ENCODE assay signal across 9 mouse cellular contexts in genomic region chr11:70465824-70466223, GRCm38 (mm10). TPM values are rescaled to one million over a fixed set of nuclear protein-coding genes. Genes with fewer than 3 reads are reported as not detected.
DNase-seq lines count a peak whose midpoint lies in the region; ATAC-seq and TF ChIP-seq lines count a peak whose summit lies in the region.
"Had no signal": no experiment of that assay in that cellular context is flagged by ENCODE, and none has a peak within 500 bp of the region (broad histone marks: within the 10 kb centered on the region; RNA-seq: fewer than 3 reads in every experiment).

No protein-coding gene starts in this region.

- peaks cover 65% of the 10 kb centered on the region for H3K27me3 ChIP-seq in limb, embryonic 10.5 days (ENCODE audit: low read depth, poor library complexity, severe bottlenecking)
- H3K27me3 ChIP-seq in midbrain, postnatal 0 days (ENCODE audit: insufficient read depth, low read length): peaks cover 11% of the 10 kb centered on the region; the same call in 1 of the 2 replicates

- 0 out of 2 replicates have a peak overlapping the region, but pooled peaks have one; percentile 15 for H3K4me3 ChIP-seq in brown adipose tissue, adult 24 weeks (ENCODE audit: insufficient read depth, low read depth, low read length)
- peak overlapping the region; percentile 35 for H3K4me3 ChIP-seq in limb, embryonic 10.5 days
- peak overlapping the region; percentile 2; the same call in 1 of the 2 replicates for H3K4me3 ChIP-seq in midbrain, postnatal 0 days (ENCODE audit: low read depth, low read length)

- 18% methylated on average over 23 of the region's 23 CpGs for WGBS in limb, embryonic 10.5 days
- WGBS in midbrain, postnatal 0 days: 17% methylated on average over 23 of the region's 23 CpGs

- no peaks in the 10 kb centered on the region for H3K36me3 ChIP-seq in limb, embryonic 10.5 days
- no peaks in the 10 kb centered on the region for H3K36me3 ChIP-seq in midbrain, postnatal 0 days (ENCODE audit: insufficient read depth, low read length)

- TF ChIP-seq CTCF in midbrain, postnatal 0 days (IDR thresholded peaks at IDR 0.05): no peak

- H3K4me1 ChIP-seq in brown adipose tissue, adult 24 weeks (ENCODE audit: control insufficient read depth, insufficient read depth, insufficient read length, low read length): no peaks in the 10 kb centered on the region
- H3K4me1 ChIP-seq in limb, embryonic 10.5 days: peaks cover 12% of the 10 kb centered on the region
- H3K4me1 ChIP-seq in midbrain, postnatal 0 days (ENCODE audit: insufficient read depth, low read length): no peaks in the 10 kb centered on the region

- H3K9ac ChIP-seq in midbrain, postnatal 0 days (replicated peaks; ENCODE audit: low read length, poor library complexity, severe bottlenecking): peak overlapping the region; percentile 33

- H3K4me2 ChIP-seq in midbrain, postnatal 0 days (ENCODE audit: low read depth, low read length, poor library complexity, severe bottlenecking): peak overlapping the region; percentile 41

- no peak overlapping the region for H3K27ac ChIP-seq in brown adipose tissue, adult 24 weeks (replicated peaks; ENCODE audit: low read depth, low read length)
- peak overlapping the region; percentile 53; the same call in 1 of the 2 replicates for H3K27ac ChIP-seq in limb, embryonic 10.5 days
- H3K27ac ChIP-seq in midbrain, postnatal 0 days (ENCODE audit: low read depth, low read length): no peak overlapping the region

- no peak for ATAC-seq in midbrain, postnatal 0 days (ENCODE audit: low FRiP score)

- H3K9me3 ChIP-seq in limb, embryonic 10.5 days (replicated peaks): no peaks in the 10 kb centered on the region
- no peaks in the 10 kb centered on the region for H3K9me3 ChIP-seq in midbrain, postnatal 0 days (ENCODE audit: low read length)

- peak; percentile 29 for DNase-seq in gastrocnemius, postnatal 14 days
- no peak for DNase-seq in gastrocnemius, postnatal 25 days
- DNase-seq in heart, postnatal 10 days: peak; percentile 44 to 46
- DNase-seq in limb, embryonic 10.5 days (ENCODE audit: low spot score): peak; percentile 48
- no peak for DNase-seq in midbrain, postnatal 0 days (ENCODE audit: low spot score)
- DNase-seq in T-cell, adult 2 months (ENCODE audit: low spot score): no peak
- DNase-seq in urinary bladder, adult 2 months (ENCODE audit: low spot score): no peak

- intact Hi-C loops in gastrocnemius, postnatal 14 days (cut with DNase I; ENCODE audit: low total_unique reads): no loop called here
- intact Hi-C loops in heart, postnatal 10 days (cut with DNase I): no loop called here

RNA-seq across cellular contexts. Expression of gene Cxcl16, which starts 6.0 kb away (rescaled TPM):
- 1 to 10 TPM; 2.6 to 3.1 TPM for total RNA-seq in gastrocnemius, postnatal 14 days (2021)
- 1 to 10 TPM; 1.3 to 2.0 TPM for total RNA-seq in gastrocnemius, postnatal 25 days (2021)
- polyA plus RNA-seq in brown adipose tissue, adult 24 weeks (2012; ENCODE audit: insufficient read depth, insufficient read length, missing spikeins): 5.0 TPM in 2 replicates
- 1 to 10 TPM; 7.2 to 7.7 TPM for total RNA-seq in heart, postnatal 10 days (2021)
- polyA plus RNA-seq in limb, embryonic 10.5 days (2016; fragmentation: Nextera tagmentation; extraction: Ambion mirVana): 0.49 TPM in 2 replicates
- total RNA-seq in midbrain, postnatal 0 days (2014; rRNA removed): 1.2 and 1.9 TPM in 2 replicates
- 3.1 and 3.2 TPM in 2 replicates for polyA plus RNA-seq in midbrain, postnatal 0 days (2015; fragmentation: Nextera tagmentation; extraction: Ambion mirVana)
- polyA plus RNA-seq in urinary bladder, adult 2 months (2012; rRNA removed): 28.9 and 29.2 TPM in 2 replicates
- total RNA-seq: MEL had no signal

RNA-seq across cellular contexts. Expression of gene Zmynd15, which starts 6.6 kb away (rescaled TPM):
- under 1 TPM; 0.31 to 0.84 TPM for total RNA-seq in gastrocnemius, postnatal 14 days (2021)
- under 1 TPM; 0.38 to 0.97 TPM for total RNA-seq in gastrocnemius, postnatal 25 days (2021)
- 0.42 TPM in 1 of 2 replicates, not detected in the other for polyA plus RNA-seq in brown adipose tissue, adult 24 weeks (2012; ENCODE audit: insufficient read depth, insufficient read length, missing spikeins)
- total RNA-seq in heart, postnatal 10 days (2021): 1 to 10 TPM; 1.4 to 2.1 TPM
- polyA plus RNA-seq in limb, embryonic 10.5 days (2016; fragmentation: Nextera tagmentation; extraction: Ambion mirVana): 0.09 TPM in 1 of 2 replicates, not detected in the other
- total RNA-seq in midbrain, postnatal 0 days (2014; rRNA removed): 0.44 and 0.71 TPM in 2 replicates
- polyA plus RNA-seq in midbrain, postnatal 0 days (2015; fragmentation: Nextera tagmentation; extraction: Ambion mirVana): 0.47 and 0.70 TPM in 2 replicates
- polyA plus RNA-seq in urinary bladder, adult 2 months (2012; rRNA removed): 3.9 and 4.4 TPM in 2 replicates
- total RNA-seq: MEL had no signal

RNA-seq across cellular contexts. Expression of gene Med11, which starts 14.1 kb away (rescaled TPM):
- 1 to 10 TPM; 6.2 to 6.5 TPM for total RNA-seq in gastrocnemius, postnatal 14 days (2021)
- total RNA-seq in gastrocnemius, postnatal 25 days (2021): 1 to 10 TPM; 5.6 to 6.2 TPM
- polyA plus RNA-seq in brown adipose tissue, adult 24 weeks (2012; ENCODE audit: insufficient read depth, insufficient read length, missing spikeins): 15.0 and 16.7 TPM in 2 replicates
- total RNA-seq in heart, postnatal 10 days (2021): 10 to 100 TPM in 1 of 2 experiments, 1 to 10 TPM in 1; 8.2 to 13.4 TPM
- 48.4 and 51.5 TPM in 2 replicates for polyA plus RNA-seq in limb, embryonic 10.5 days (2016; fragmentation: Nextera tagmentation; extraction: Ambion mirVana)
- total RNA-seq in midbrain, postnatal 0 days (2014; rRNA removed): 23.7 and 30.1 TPM in 2 replicates
- 28.2 and 36.8 TPM in 2 replicates for polyA plus RNA-seq in midbrain, postnatal 0 days (2015; fragmentation: Nextera tagmentation; extraction: Ambion mirVana)
- 20.1 and 20.8 TPM in 2 replicates for polyA plus RNA-seq in urinary bladder, adult 2 months (2012; rRNA removed)

RNA-seq across cellular contexts. Expression of gene Arrb2, which starts 33.4 kb away (rescaled TPM):
- 1 to 10 TPM; 8.3 to 9.7 TPM for total RNA-seq in gastrocnemius, postnatal 14 days (2021)
- total RNA-seq in gastrocnemius, postnatal 25 days (2021): 1 to 10 TPM; 7.5 to 9.0 TPM
- polyA plus RNA-seq in brown adipose tissue, adult 24 weeks (2012; ENCODE audit: insufficient read depth, insufficient read length, missing spikeins): 8.2 and 13.4 TPM in 2 replicates
- 10 to 100 TPM; 13.0 to 15.1 TPM for total RNA-seq in heart, postnatal 10 days (2021)
- 24.6 and 25.5 TPM in 2 replicates for polyA plus RNA-seq in limb, embryonic 10.5 days (2016; fragmentation: Nextera tagmentation; extraction: Ambion mirVana)
- 99.9 and 119 TPM in 2 replicates for total RNA-seq in midbrain, postnatal 0 days (2014; rRNA removed)
- polyA plus RNA-seq in midbrain, postnatal 0 days (2015; fragmentation: Nextera tagmentation; extraction: Ambion mirVana): 55.0 and 55.6 TPM in 2 replicates
- 18.5 and 22.0 TPM in 2 replicates for polyA plus RNA-seq in urinary bladder, adult 2 months (2012; rRNA removed)

RNA-seq across cellular contexts. Expression of gene Tm4sf5, which starts 39.2 kb away (rescaled TPM):
- total RNA-seq in gastrocnemius, postnatal 14 days (2021): not detected
- total RNA-seq in gastrocnemius, postnatal 25 days (2021): not detected
- not detected in 2 replicates for polyA plus RNA-seq in brown adipose tissue, adult 24 weeks (2012; ENCODE audit: insufficient read depth, insufficient read length, missing spikeins)
- total RNA-seq in heart, postnatal 10 days (2021): 1 to 10 TPM in 1 of 2 experiments, under 1 TPM in 1; 0.89 to 1.4 TPM
- 0.98 and 1.2 TPM in 2 replicates for polyA plus RNA-seq in limb, embryonic 10.5 days (2016; fragmentation: Nextera tagmentation; extraction: Ambion mirVana)
- total RNA-seq in midbrain, postnatal 0 days (2014; rRNA removed): 7.4 and 12.1 TPM in 2 replicates
- 18.8 and 19.8 TPM in 2 replicates for polyA plus RNA-seq in midbrain, postnatal 0 days (2015; fragmentation: Nextera tagmentation; extraction: Ambion mirVana)
- polyA plus RNA-seq in urinary bladder, adult 2 months (2012; rRNA removed): 0.72 and 0.80 TPM in 2 replicates

Comparison
In these comparisons a context has a peak if more than half of its experiments do, and no peak if none do; other contexts are left out.
1. DNase-seq: peak in gastrocnemius, postnatal 14 days (single experiment), heart, postnatal 10 days (2 of 2) and limb, embryonic 10.5 days (single experiment); none in gastrocnemius, postnatal 25 days (single experiment), midbrain, postnatal 0 days (single experiment), T-cell, adult 2 months (single experiment) and urinary bladder, adult 2 months (single experiment).
2. Peak in every context shown above with its lines, with median percentiles within 50 percentile points of each other: H3K4me3 ChIP-seq.